Mouse (Mus musculus): ENCODE data around the gene Mrtfa.

DNA sequence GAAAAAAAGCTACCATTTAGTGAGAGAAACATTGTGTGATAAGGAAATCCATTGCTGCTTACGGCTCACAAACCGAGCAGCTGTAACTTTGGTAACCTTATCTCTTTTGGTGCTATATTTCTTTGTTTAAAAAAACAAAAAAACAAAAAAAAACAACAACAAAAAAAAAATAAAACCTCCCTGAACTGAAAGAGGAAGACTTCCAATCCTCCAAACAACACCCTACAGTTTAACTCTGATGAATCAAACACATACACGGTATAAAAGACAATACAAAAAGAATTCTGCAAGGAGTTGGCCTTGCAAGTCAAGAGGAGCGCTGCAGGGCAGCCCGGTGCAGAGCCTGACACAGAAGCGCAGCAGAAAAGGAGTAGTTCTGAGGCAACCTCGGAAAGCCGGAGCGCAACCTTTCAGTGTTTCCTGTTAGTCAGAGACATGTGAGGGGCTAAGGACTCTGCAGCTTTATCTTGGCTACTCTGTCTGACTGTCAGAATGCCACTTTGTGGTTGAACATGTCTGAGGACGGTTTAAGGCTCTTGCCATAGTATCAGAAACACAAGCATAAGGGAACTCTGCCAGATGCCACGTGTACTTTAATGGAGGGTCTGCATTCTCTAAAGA, 48.5 kb downstream of the Mrtfa start:
- no peak for TF ChIP-seq CTCF (IDR thresholded peaks at IDR 0.05; ENCODE audit: low read depth)
- no peak for TF ChIP-seq EP300 (IDR thresholded peaks at IDR 0.05; ENCODE audit: low read depth)

Measured in liver, embryonic 14.5 days (tissue).